Mouse (Mus musculus) forebrain, postnatal 0 days (tissue): ENCODE results near the gene Slc37a1. TPM values are rescaled to one million over a fixed set of nuclear protein-coding genes. Genes with fewer than 3 reads are reported as not detected.
"Not testable (repeated sequence)": the region's sequence is repeated elsewhere in the genome, so short reads cannot be mapped to it uniquely, and the experiment has no call there.

Experiments
- ATAC-seq: fragments of 200-750 bp; cut with Nextera tagmentation; 2 replicates; pipeline ENCODE4 v1.8.0; 2017; ENCODE audit warnings: mild to moderate bottlenecking, moderate library complexity
- DNase-seq: peaks from one replicate; pipeline ENCODE4 v3.0.0-alpha.2; 2015
- H3K27ac ChIP-seq: fragments of 300-500 bp; sonication (generic); 2 replicates; pipeline ENCODE4 v1.5.1; 2014; ENCODE audit warnings: low read depth, mild to moderate bottlenecking, antibody characterized with exemption, low read length, moderate library complexity, mixed read lengths
- H3K27me3 ChIP-seq: fragments of 300-500 bp; sonication (generic); 2 replicates; pipeline ENCODE4 v1.6.1; 2014; ENCODE audit warnings: mild to moderate bottlenecking, low read length, mixed read lengths; ENCODE audit not compliant: insufficient read depth
- H3K36me3 ChIP-seq: fragments of 300-500 bp; sonication (generic); 2 replicates; pipeline ENCODE4 v1.6.1; 2014; ENCODE audit warnings: mild to moderate bottlenecking, moderate library complexity; ENCODE audit not compliant: insufficient read depth
- H3K4me1 ChIP-seq: fragments of 300-500 bp; sonication (generic); 2 replicates; pipeline ENCODE4 v1.6.1; 2014; ENCODE audit warnings: antibody characterized with exemption; ENCODE audit not compliant: insufficient read depth
- H3K4me2 ChIP-seq: fragments of 300-500 bp; sonication (generic); 2 replicates; pipeline ENCODE4 v1.6.1; 2014; ENCODE audit warnings: low read depth, mild to moderate bottlenecking, moderate library complexity
- H3K4me3 ChIP-seq: fragments of 300-500 bp; sonication (generic); 2 replicates; pipeline ENCODE4 v1.5.1; 2014; ENCODE audit warnings: low read depth, low read length, mixed read lengths
- H3K9ac ChIP-seq: fragments of 300-500 bp; sonication (generic); 2 replicates; pipeline ENCODE4 v1.6.1; 2014; ENCODE audit warnings: mild to moderate bottlenecking
- H3K9me3 ChIP-seq: fragments of 300-500 bp; sonication (generic); 2 replicates; pipeline ENCODE4 v1.6.1; 2016; ENCODE audit warnings: low read length
- CTCF ChIP-seq: sonication (generic); IDR thresholded peaks from 2 replicates; pipeline ENCODE4 v1.5.1; 2016; ENCODE audit warnings: antibody characterized with exemption, control low read depth, low read depth
- WGBS: fragments of 180-500 bp; shearing (Covaris S2); extraction: QIAGEN DNeasy Blood & Tissue Kit; methylation state at CpG from one replicate; pipeline ENCODE4 v1.1.7; 2014; 5-methylcytosine and 5-hydroxymethylcytosine counted together
- polyA plus RNA-seq: library from polyadenylated mRNA; unstranded; fragments of >200 nt; fragmentation: Nextera tagmentation; extraction: Ambion mirVana; gene quantifications from 2 replicates; pipeline ENCODE4 v1.2.1, GENCODE M21; 2015
- total RNA-seq: library from RNA; depleted of rRNA; stranded (reverse); fragments of >200 nt; gene quantifications from 2 replicates; pipeline ENCODE4 v1.2.3, GENCODE M21; 2014

Slc37a1 gene
- total and polyA plus RNA-seq, 2 experiments from 2014 or later: 6.7 to 10.0 TPM

GRCm38 (mm10) chr17:31348129-31348528, 61.5 kb downstream of the Slc37a1 start:
- DNase-seq (no peak), ATAC-seq (no peak)
- H3K4me3 ChIP-seq: no peak overlapping the region
- peaks cover 13% of the 10 kb centered on the region; the same call in 1 of the 2 replicates for H3K36me3 ChIP-seq
- no peaks in the 10 kb centered on the region for H3K9me3 ChIP-seq
- no peak overlapping the region for H3K27ac ChIP-seq
- TF ChIP-seq CTCF: no peak
- H3K27me3 ChIP-seq: no peaks in the 10 kb centered on the region
- no peak overlapping the region for H3K4me2 ChIP-seq
- no peak overlapping the region for H3K9ac ChIP-seq
- 66% methylated on average over 5 of the region's 5 CpGs for whole genome bisulfite sequencing
- no peaks in the 10 kb centered on the region for H3K4me1 ChIP-seq

GRCm38 (mm10) chr17:31349388-31349787, 62.8 kb downstream of the Slc37a1 start:
- Histone ChIP-seq H3K9me3 (no peaks in the 10 kb centered on the region), H3K4me2 (no peak overlapping the region), H3K4me1 (no peaks in the 10 kb centered on the region), H3K27ac (peak overlapping the region; percentile 54; the same call in 1 of the 2 replicates), H3K4me3 (no peak overlapping the region), H3K9ac (no peak overlapping the region), H3K27me3 (no peaks in the 10 kb centered on the region), H3K36me3 (peaks cover 13% of the 10 kb centered on the region; the same call in 1 of the 2 replicates)
- peak; percentile 65 for ATAC-seq
- 56% methylated on average over 12 of the region's 12 CpGs for WGBS
- no peak for TF ChIP-seq CTCF
- DNase-seq: peak; percentile 59

- no peak overlapping the region for H3K4me3 ChIP-seq
- no peaks in the 10 kb centered on the region for H3K27me3 ChIP-seq
- H3K4me2 ChIP-seq: no peak overlapping the region
- no peak overlapping the region for H3K27ac ChIP-seq
- DNase-seq: no peak
- WGBS: 31% methylated on average over 8 of the region's 8 CpGs
- H3K9ac ChIP-seq: no peak overlapping the region
- no peaks in the 10 kb centered on the region for H3K4me1 ChIP-seq
- peaks cover 8% of the 10 kb centered on the region; the same call in 1 of the 2 replicates for H3K36me3 ChIP-seq
- no peak for TF ChIP-seq CTCF
- H3K9me3 ChIP-seq: no peaks in the 10 kb centered on the region
- no peak for ATAC-seq
Measured at GRCm38 (mm10) chr17:31351984-31352383, 65.4 kb downstream of the Slc37a1 start.

GRCm38 (mm10) chr17:31353255-31353654, 66.7 kb downstream of the Slc37a1 start:
- no peak for ATAC-seq
- no peak for DNase-seq
- Histone ChIP-seq H3K9ac (no peak overlapping the region), H3K27ac (no peak overlapping the region), H3K9me3 (no peaks in the 10 kb centered on the region), H3K27me3 (no peaks in the 10 kb centered on the region), H3K4me1 (no peaks in the 10 kb centered on the region), H3K36me3 (peaks cover 8% of the 10 kb centered on the region; the same call in 1 of the 2 replicates), H3K4me3 (no peak overlapping the region), H3K4me2 (no peak overlapping the region)
- WGBS: 47% methylated on average over 2 of the region's 2 CpGs
- TF ChIP-seq CTCF: no peak

- H3K27me3 ChIP-seq, H3K36me3 ChIP-seq, H3K9ac ChIP-seq, H3K4me3 ChIP-seq, ATAC-seq, H3K4me2 ChIP-seq, H3K4me1 ChIP-seq, DNase-seq, H3K9me3 ChIP-seq, H3K27ac ChIP-seq: not testable (repeated sequence)
- WGBS: 73% methylated on average over 3 of the region's 3 CpGs
Measured at GRCm38 (mm10) chr17:31354684-31355083, 68.1 kb downstream of the Slc37a1 start.

- ATAC-seq: peak; percentile 40
- 29% methylated on average over 8 of the region's 8 CpGs for WGBS
- H3K27me3 ChIP-seq: no peaks in the 10 kb centered on the region
Measured at GRCm38 (mm10) chr17:31355792-31356502, 69.4 kb downstream of the Slc37a1 start.

GRCm38 (mm10) chr17:31360582-31360981, 74.0 kb downstream of the Slc37a1 start:
- Histone ChIP-seq H3K27ac (no peak overlapping the region; the same call in 1 of the 2 replicates), H3K27me3 (no peaks in the 10 kb centered on the region), H3K36me3 (no peaks in the 10 kb centered on the region), H3K4me1 (no peaks in the 10 kb centered on the region; the same call in 1 of the 2 replicates), H3K9me3 (no peaks in the 10 kb centered on the region), H3K4me3 (no peak overlapping the region), H3K9ac (no peak overlapping the region), H3K4me2 (no peak overlapping the region)
- 57% methylated on average over 13 of the region's 13 CpGs for WGBS
- DNase-seq (peak; percentile 72), ATAC-seq (peak; percentile 52; the same call in 1 of the 2 replicates)
- no peak for TF ChIP-seq CTCF

More at GRCm38 (mm10) chr17:31355792-31356502, 69.4 kb downstream of the Slc37a1 start:
- Histone ChIP-seq H3K36me3 (no peaks in the 10 kb centered on the region), H3K4me1 (no peaks in the 10 kb centered on the region), H3K9ac (no peak overlapping the region), H3K4me3 (no peak overlapping the region), H3K4me2 (no peak overlapping the region), H3K9me3 (no peaks in the 10 kb centered on the region), H3K27ac (peak overlapping the region; percentile 62)
- no peak for TF ChIP-seq CTCF
- no peak for DNase-seq
